Mouse (Mus musculus): Measurements from ENCODE around the gene D8Ertd738e.
A peak's percentile ranks its signal among the peaks of the same experiment; 100 is the strongest.

DNA sequence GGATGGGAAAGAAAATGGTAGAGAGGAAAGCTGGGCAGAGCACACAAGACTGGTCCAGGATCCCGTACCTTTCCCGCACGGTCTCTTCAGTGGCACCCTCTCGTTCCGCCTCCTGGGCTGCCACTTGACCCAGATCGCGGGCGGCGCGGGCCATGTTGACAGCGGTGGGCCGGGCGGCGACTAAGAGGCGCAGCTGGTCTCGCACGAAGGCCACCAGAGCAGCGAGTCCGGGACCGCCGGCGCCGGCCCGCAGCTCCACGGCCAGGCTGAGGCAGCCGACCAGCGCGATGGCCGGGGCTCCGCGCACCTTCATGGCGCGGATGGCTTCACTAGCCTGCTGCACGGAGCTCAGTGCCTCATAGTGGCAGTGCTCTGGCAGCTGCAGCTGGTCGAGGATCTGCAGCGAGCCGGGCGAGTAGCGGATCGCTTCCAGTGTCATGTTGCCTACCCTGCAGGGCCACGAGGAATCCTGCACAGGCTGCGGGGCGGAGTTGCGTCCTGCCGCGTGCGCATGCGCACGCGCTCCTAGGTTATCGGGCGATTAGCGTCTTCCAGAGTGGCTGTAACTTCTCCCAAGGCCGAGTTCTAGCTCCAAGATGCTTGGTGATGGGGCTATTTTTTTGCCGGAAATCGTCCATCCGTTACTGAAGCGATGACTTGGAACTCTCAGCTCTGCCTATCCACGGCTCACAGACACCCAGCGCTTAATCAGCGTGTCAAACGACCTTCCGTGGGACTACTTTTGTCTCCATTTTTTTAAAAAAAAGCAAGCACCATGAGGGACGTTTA is 7.5 kb upstream of the D8Ertd738e start, which contains the start of gene Mri1:
- peak; percentile 46; the same call in 1 of the 2 replicates for TF ChIP-seq CTCF (IDR thresholded peaks at IDR 0.05; ENCODE audit: borderline replicate concordance, control insufficient read depth, extremely low read depth, insufficient read depth, low read length, poor library complexity)
- TF ChIP-seq POLR2A (IDR thresholded peaks at IDR 0.05; ENCODE audit: control insufficient read depth, extremely low read depth, insufficient read depth, low read length, poor library complexity): peak; percentile 33; the same call in 1 of the 2 replicates
